Mouse (Mus musculus) limb, embryonic 15.5 days (tissue): Measurements from ENCODE around the gene Poldip3. TPM values are rescaled to one million over a fixed set of nuclear protein-coding genes. Genes with fewer than 3 reads are reported as not detected.

Experiments used
- ATAC-seq: fragments of 200-750 bp; cut with Nextera tagmentation; 2 replicates; pipeline ENCODE4 v1.8.0; 2017; ENCODE audit warnings: low read depth, moderate TSS enrichment; ENCODE audit not compliant: insufficient number of reproducible peaks, low FRiP score, low TSS enrichment
- H3K27ac ChIP-seq: fragments of 300-500 bp; sonication (generic); 2 replicates; pipeline ENCODE4 v1.5.1; 2015; ENCODE audit warnings: moderate library complexity, mild to moderate bottlenecking, inconsistent platforms
- H3K27me3 ChIP-seq: fragments of 300-500 bp; sonication (generic); 2 replicates; pipeline ENCODE4 v1.6.1; 2015; ENCODE audit warnings: inconsistent platforms
- H3K36me3 ChIP-seq: fragments of 300-500 bp; sonication (generic); 2 replicates; pipeline ENCODE4 v1.6.1; 2015; ENCODE audit warnings: inconsistent platforms
- H3K4me1 ChIP-seq: fragments of 300-500 bp; sonication (generic); 2 replicates; pipeline ENCODE4 v1.6.1; 2015; ENCODE audit warnings: inconsistent platforms
- H3K4me2 ChIP-seq: fragments of 300-500 bp; sonication (generic); 2 replicates; pipeline ENCODE4 v1.6.1; 2015; ENCODE audit warnings: mild to moderate bottlenecking, inconsistent platforms
- H3K4me3 ChIP-seq: fragments of 300-500 bp; sonication (generic); 2 replicates; pipeline ENCODE4 v1.5.1; 2015; ENCODE audit warnings: mild to moderate bottlenecking, inconsistent platforms
- H3K9ac ChIP-seq: fragments of 300-500 bp; sonication (generic); 2 replicates; pipeline ENCODE4 v1.6.1; 2015; ENCODE audit warnings: inconsistent platforms
- H3K9me3 ChIP-seq: fragments of 300-500 bp; sonication (generic); 2 replicates; pipeline ENCODE4 v1.6.1; 2016; ENCODE audit warnings: inconsistent platforms
- WGBS: fragments of 180-500 bp; shearing (Covaris S2); methylation state at CpG from one replicate; pipeline ENCODE4 v1.1.7; 2015; 5-methylcytosine and 5-hydroxymethylcytosine counted together
- polyA plus RNA-seq: library from polyadenylated mRNA; unstranded; fragments of >200 nt; fragmentation: Nextera tagmentation; extraction: Ambion mirVana; gene quantifications from 2 replicates; pipeline ENCODE4 v1.2.1, GENCODE M21; 2015

Gene Poldip3
- polyA plus RNA-seq, 1 experiment from 2014 or later, result 137 TPM

DNA sequence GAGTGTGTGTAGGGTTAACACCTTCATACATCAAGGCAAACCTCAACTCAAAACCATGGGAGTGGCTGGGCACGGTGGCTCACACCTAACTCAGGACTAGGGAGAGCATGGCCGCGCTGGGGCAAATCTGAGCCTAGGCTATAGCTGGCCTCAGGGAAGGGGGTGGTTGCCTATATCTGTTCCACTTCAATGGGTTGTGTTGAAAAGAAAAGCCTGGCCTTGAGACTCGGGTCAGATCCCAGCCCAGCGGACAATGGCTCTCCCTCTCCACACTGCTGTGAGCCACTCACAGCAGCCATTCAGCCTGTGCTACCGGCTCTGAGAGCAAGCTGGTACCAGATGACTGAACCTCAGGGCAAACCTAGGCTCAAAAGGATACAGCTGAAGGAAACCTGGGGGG, 34.1 kb downstream of the Poldip3 start:
- peaks cover 20% of the 10 kb centered on the region for H3K4me1 ChIP-seq
- H3K27me3 ChIP-seq, result no peaks in the 10 kb centered on the region
- no peaks in the 10 kb centered on the region for H3K9me3 ChIP-seq
- H3K9ac ChIP-seq, result no peak overlapping the region
- H3K4me3 ChIP-seq, result no peak overlapping the region
- peaks cover 58% of the 10 kb centered on the region for H3K36me3 ChIP-seq
- no peak for ATAC-seq
- no peak overlapping the region for H3K27ac ChIP-seq
- WGBS, result 90% methylated on average over 6 of the region's 6 CpGs
- no peak overlapping the region for H3K4me2 ChIP-seq

DNA sequence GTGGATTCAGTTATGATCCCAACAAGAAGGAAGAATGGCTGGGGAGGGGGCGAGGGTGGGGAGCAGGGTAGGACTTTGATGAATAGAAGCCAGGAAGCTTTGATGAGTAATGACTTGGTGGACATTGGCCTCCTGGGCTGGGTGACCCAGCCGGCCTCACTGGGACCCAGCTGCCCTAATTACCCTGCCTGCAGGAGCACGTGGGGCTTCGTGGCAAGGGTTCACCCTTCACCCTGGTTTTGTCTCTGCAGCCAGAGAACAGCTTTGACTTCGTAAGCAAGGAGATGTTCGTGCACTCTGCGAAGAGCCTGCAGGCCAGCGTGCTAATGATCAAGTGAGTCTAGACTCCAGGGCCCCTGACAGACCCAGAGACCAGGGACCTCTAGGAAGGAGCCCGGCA, 35.1 kb downstream of the Poldip3 start:
- no peak for ATAC-seq
- WGBS, result 77% methylated on average over 9 of the region's 9 CpGs
- Histone ChIP-seq H3K27me3 (no peaks in the 10 kb centered on the region), H3K4me2 (no peak overlapping the region), H3K9me3 (no peaks in the 10 kb centered on the region), H3K36me3 (peaks cover 54% of the 10 kb centered on the region), H3K9ac (no peak overlapping the region), H3K4me1 (peaks cover 20% of the 10 kb centered on the region), H3K4me3 (no peak overlapping the region), H3K27ac (no peak overlapping the region)

DNA sequence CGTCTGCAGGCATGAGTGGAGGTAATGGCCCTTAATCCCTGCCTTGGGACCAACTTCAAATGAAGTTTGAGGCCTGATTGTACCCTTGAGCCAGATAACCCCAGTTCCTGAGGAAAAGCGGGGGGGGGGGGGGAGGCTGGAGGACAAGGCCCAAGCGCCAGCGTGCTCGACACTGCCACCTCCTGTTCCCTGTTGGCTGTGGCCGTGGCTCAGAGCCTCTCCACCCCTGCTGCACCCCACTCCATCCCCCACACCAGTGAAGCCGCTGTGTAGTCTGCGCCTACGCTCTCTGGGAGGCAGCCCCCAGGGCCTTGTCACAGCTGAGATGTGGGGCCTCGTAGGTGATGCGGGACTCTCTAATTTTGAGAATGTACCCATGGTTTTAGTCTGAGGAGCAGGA, 36.3 kb downstream of the Poldip3 start:
- Histone ChIP-seq H3K27ac (no peak overlapping the region), H3K4me2 (no peak overlapping the region), H3K9me3 (no peaks in the 10 kb centered on the region), H3K9ac (no peak overlapping the region), H3K27me3 (no peaks in the 10 kb centered on the region), H3K36me3 (peaks cover 43% of the 10 kb centered on the region), H3K4me3 (no peak overlapping the region), H3K4me1 (peaks cover 13% of the 10 kb centered on the region)
- no peak for ATAC-seq
- 8% methylated on average over 7 of the region's 11 CpGs for WGBS

DNA sequence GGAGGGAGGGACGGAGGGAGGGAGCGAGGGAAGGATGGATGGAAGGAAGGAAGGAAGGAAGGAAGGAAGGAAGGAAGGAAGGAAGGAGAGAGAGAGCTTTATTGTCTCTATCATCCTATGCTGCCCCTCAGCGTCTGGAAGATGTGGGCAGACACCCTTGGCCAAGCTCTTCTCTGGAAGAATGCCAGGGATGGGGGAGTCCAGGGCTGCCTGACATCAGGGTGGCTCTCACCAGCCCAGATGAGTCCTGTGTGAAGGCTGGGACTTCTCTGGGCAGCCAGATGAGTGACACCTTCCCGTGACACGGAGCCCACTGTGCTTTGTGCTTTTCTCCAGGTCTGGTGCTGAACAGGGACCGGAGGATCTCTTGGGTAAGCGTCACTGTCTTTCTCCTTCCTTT, 37.3 kb downstream of the Poldip3 start:
- H3K9ac ChIP-seq, result no peak overlapping the region
- H3K27me3 ChIP-seq, result no peaks in the 10 kb centered on the region
- no peak overlapping the region for H3K27ac ChIP-seq
- no peak for ATAC-seq
- peaks cover 33% of the 10 kb centered on the region for H3K36me3 ChIP-seq
- peaks cover 13% of the 10 kb centered on the region for H3K4me1 ChIP-seq
- H3K9me3 ChIP-seq, result no peaks in the 10 kb centered on the region
- 79% methylated on average over 7 of the region's 7 CpGs for WGBS
- H3K4me2 ChIP-seq, result no peak overlapping the region
- no peak overlapping the region for H3K4me3 ChIP-seq

DNA sequence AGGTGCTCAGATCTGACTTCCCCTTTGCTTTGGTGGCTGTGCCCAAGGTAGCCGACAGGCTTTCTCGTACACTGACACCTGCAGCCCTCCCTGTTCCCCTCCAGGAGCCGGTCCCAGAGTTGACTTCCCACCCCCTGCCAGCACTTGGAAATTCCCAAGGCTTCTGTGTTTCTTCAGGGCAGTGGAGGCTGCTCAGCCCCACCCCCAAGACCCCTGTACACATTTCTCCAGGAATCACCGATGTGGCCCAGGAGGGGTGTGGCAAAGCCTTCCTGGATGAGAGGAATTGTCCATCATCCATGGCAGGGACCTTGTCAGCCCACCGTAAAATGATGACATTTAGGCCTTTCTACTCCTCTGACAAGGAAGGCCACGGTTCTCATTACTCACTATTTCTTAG, 37.9 kb downstream of the Poldip3 start:
- no peak overlapping the region for H3K4me3 ChIP-seq
- no peak overlapping the region for H3K9ac ChIP-seq
- no peak for ATAC-seq
- H3K4me2 ChIP-seq, result no peak overlapping the region
- WGBS, result 59% methylated on average over 6 of the region's 6 CpGs
- no peaks in the 10 kb centered on the region for H3K9me3 ChIP-seq
- H3K36me3 ChIP-seq, result peaks cover 27% of the 10 kb centered on the region
- no peak overlapping the region for H3K27ac ChIP-seq
- H3K4me1 ChIP-seq, result peaks cover 13% of the 10 kb centered on the region
- no peaks in the 10 kb centered on the region for H3K27me3 ChIP-seq

DNA sequence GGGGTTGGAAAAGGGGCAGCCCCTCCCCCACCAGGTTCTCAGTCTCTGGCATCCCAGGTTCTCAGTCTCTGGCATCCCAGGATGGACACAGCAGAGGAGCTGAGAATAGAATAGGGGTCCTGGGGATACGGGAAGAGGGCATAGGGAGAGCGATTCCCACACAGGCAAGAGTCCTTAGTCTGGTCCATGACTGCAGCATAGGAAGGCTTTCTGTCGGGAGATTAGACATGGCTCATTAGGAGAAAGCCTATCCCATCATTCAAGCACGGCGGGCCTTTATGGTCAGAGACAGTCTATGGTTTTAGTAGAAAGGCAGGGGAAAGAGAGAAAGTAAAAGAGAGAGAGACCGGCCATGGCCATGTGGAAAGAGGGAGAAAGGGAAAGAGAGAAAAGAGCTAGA, 41.4 kb downstream of the Poldip3 start:
- no peak for ATAC-seq
- Histone ChIP-seq H3K4me3 (no peak overlapping the region), H3K4me1 (peaks cover 5% of the 10 kb centered on the region; the same call in 1 of the 2 replicates), H3K36me3 (peaks cover 12% of the 10 kb centered on the region; the same call in 1 of the 2 replicates), H3K4me2 (no peak overlapping the region), H3K27me3 (no peaks in the 10 kb centered on the region), H3K9ac (no peak overlapping the region), H3K9me3 (no peaks in the 10 kb centered on the region), H3K27ac (no peak overlapping the region)
- 68% methylated on average over 6 of the region's 6 CpGs for WGBS

DNA sequence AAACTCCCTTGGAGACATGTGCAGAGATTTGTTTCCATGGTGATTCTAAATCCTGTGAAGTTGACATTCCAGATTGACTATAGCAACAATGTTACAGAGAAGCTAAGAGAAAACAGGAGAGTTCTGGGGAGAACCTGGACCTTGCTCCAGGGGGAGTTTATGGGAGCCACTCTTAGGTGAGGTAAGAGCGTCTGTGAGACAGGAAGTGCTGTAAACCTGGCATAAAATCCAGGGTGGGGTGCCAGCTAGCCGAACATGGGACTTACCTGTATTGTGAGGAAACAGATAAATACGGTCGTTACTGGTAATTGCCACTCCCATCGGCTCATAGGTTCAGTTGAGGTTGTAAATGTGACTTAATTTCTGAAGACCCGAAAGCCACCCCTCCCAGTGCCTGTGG, 42.8 kb downstream of the Poldip3 start:
- Histone ChIP-seq H3K27me3 (no peaks in the 10 kb centered on the region), H3K4me1 (peaks cover 6% of the 10 kb centered on the region; the same call in 1 of the 2 replicates), H3K9me3 (no peaks in the 10 kb centered on the region), H3K4me2 (no peak overlapping the region), H3K9ac (no peak overlapping the region), H3K27ac (no peak overlapping the region), H3K4me3 (no peak overlapping the region), H3K36me3 (peaks cover 12% of the 10 kb centered on the region; the same call in 1 of the 2 replicates)
- WGBS, result 42% methylated on average over 6 of the region's 6 CpGs
- no peak for ATAC-seq

DNA sequence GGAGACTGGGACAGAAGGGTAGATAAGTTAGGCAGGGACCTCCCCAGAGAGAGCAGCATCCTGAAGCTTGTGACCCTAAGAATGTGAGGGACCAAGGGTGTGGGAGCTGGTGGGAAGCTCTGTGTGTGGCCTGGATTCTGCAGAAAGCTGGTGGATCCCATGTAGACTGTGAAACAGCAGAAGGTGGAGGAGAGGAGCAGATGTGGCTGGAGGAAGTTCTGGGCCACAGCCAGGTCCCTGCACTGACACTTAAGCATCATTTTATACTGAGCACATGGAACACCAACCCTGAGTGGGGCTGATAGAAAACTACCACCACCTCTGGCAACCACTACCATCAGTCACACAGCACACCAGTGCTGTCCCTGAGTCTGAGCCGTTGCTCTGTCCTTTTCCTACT, 46.1 kb downstream of the Poldip3 start:
- no peak overlapping the region for H3K9ac ChIP-seq
- no peak for ATAC-seq
- H3K4me3 ChIP-seq, result no peak overlapping the region
- no peak overlapping the region for H3K27ac ChIP-seq
- H3K9me3 ChIP-seq, result no peaks in the 10 kb centered on the region
- peaks cover 5% of the 10 kb centered on the region; the same call in 1 of the 2 replicates for H3K36me3 ChIP-seq
- no peaks in the 10 kb centered on the region; the same call in 1 of the 2 replicates for H3K27me3 ChIP-seq
- H3K4me2 ChIP-seq, result no peak overlapping the region
- WGBS, result 29% methylated on average over 1 of the region's 1 CpGs
- H3K4me1 ChIP-seq, result peaks cover 24% of the 10 kb centered on the region

DNA sequence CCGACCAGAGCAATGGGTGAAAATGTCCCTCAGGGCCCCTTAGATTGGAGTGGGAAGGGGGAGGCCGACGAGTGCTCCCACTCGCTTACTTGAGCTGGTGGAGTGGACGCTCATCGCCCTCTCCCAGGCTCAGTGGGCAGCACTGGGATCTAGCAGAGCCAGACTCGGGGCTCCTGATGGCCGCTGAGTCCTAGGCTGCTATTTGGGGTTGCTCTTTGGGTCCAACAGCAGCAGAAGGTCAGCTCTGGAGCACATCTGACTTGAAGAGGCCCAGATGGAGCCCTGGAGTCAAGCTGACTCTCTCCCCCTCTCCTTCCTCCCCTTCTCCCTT, 48.9 kb downstream of the Poldip3 start:
- peaks cover 24% of the 10 kb centered on the region for H3K4me1 ChIP-seq
- peak overlapping the region; percentile 63 for H3K27ac ChIP-seq
- peaks cover under 1% of the 10 kb centered on the region; the same call in 1 of the 2 replicates for H3K36me3 ChIP-seq
- peak overlapping the region; percentile 83 for H3K4me2 ChIP-seq
- 1% methylated on average over 8 of the region's 8 CpGs for WGBS
- H3K27me3 ChIP-seq, result no peaks in the 10 kb centered on the region; the same call in 1 of the 2 replicates
- H3K4me3 ChIP-seq, result peak overlapping the region; percentile 62
- H3K9me3 ChIP-seq, result no peaks in the 10 kb centered on the region
- peak; percentile 7; the same call in 1 of the 2 replicates for ATAC-seq
- peak overlapping the region; percentile 47 for H3K9ac ChIP-seq

DNA sequence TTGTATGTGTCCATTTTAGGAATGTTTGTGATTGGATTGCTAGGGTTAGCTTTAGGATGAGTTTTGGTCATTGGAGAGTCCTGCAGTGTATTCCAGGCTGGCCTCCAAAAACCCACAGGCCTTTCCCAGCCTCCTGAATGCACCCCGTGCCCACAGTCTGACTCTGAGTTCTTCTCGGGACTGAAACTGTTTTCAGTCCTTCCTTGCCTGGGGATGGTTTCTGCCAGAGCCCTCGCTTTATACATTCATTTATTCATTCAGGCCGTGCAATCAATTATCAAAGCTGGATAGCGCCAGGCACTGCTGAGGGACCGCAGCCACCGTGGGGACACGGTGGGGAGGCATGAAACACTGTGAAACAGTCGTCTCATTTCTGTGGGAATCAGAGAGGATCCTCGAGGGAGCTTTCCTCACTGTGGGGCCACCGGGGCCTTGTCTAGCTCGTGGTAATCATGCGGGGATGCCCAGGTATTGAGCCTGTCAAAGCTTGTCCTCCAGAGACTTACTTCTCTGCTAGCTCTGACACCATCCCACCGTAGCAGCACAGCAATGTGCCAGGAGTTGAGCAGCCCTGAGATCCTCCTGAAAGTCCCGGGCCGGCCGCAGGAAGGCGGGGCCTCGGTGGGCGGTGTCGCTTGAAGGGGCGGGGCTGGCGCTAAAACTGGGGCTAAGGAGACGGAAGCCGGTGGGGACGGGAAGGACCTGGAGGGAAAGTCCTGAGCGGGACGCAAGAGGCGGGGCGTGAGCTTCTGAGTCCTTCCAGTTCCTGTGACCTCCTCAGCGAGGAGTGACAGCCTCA, 49.5 kb downstream of the Poldip3 start:
- no peaks in the 10 kb centered on the region for H3K9me3 ChIP-seq
- H3K9ac ChIP-seq, result peak overlapping the region; percentile 47
- no peaks in the 10 kb centered on the region; the same call in 1 of the 2 replicates for H3K27me3 ChIP-seq
- peak overlapping the region; percentile 63 for H3K27ac ChIP-seq
- H3K4me1 ChIP-seq, result peaks cover 24% of the 10 kb centered on the region
- WGBS, result 2% methylated on average over 31 of the region's 31 CpGs
- H3K4me3 ChIP-seq, result peak overlapping the region; percentile 62
- H3K4me2 ChIP-seq, result peak overlapping the region; percentile 83
- no peaks in the 10 kb centered on the region for H3K36me3 ChIP-seq
- peak; percentile 74; the same call in 1 of the 2 replicates for ATAC-seq

DNA sequence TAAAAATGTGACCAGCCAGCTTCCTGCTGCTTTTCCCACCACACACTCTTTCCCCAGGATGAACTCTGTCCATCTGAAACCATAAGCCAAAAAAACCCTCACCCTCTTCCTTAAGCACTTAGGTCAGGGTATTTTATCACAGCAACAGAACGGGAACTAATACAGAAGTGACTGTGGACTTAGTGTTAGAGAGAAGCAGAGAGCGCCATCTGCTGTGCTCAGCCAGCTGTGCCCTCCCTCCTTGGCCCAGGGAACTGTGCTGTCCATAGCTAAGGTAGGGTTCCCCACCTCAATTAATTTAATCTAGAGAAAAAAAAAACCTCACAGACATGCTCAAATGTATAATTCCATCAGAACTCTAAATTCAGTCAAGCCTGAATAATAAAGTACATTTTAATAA, 53.2 kb downstream of the Poldip3 start:
- WGBS, result 43% methylated on average over 2 of the region's 2 CpGs
- H3K27ac ChIP-seq, result no peak overlapping the region
- H3K36me3 ChIP-seq, result no peaks in the 10 kb centered on the region
- no peak overlapping the region for H3K4me3 ChIP-seq
- H3K9me3 ChIP-seq, result no peaks in the 10 kb centered on the region
- no peaks in the 10 kb centered on the region; the same call in 1 of the 2 replicates for H3K27me3 ChIP-seq
- no peak overlapping the region for H3K9ac ChIP-seq
- peaks cover 19% of the 10 kb centered on the region for H3K4me1 ChIP-seq
- ATAC-seq, result no peak
- no peak overlapping the region for H3K4me2 ChIP-seq

DNA sequence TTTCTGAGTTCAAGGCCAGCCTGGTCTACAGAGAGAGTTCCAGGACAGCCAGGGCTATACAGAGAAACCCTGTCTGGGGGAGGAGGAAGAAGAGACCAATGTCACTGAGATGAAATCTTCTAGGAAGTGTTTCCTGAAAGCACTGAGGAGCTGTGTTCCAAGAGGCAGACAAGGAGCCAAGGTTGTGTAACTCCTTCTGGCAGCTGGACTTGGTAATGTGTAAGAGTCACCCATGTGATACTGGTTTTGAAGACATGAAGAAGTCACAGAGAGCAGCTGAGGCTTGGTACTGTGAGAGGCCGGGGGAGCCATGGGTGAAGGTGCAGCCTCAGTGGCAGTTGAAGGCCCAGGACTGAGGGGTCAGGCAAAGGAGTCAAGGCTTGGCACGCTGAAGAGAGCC, 55.5 kb downstream of the Poldip3 start:
- H3K36me3 ChIP-seq, result no peaks in the 10 kb centered on the region
- ATAC-seq, result no peak
- H3K4me3 ChIP-seq, result no peak overlapping the region
- H3K9ac ChIP-seq, result no peak overlapping the region
- peaks cover 11% of the 10 kb centered on the region for H3K27me3 ChIP-seq
- peaks cover 19% of the 10 kb centered on the region for H3K4me1 ChIP-seq
- no peak overlapping the region for H3K4me2 ChIP-seq
- no peaks in the 10 kb centered on the region for H3K9me3 ChIP-seq
- 81% methylated on average over 2 of the region's 2 CpGs for WGBS
- H3K27ac ChIP-seq, result no peak overlapping the region
